16 mouse cellular contexts compared by ENCODE assay signal in the genomic region with DNA sequence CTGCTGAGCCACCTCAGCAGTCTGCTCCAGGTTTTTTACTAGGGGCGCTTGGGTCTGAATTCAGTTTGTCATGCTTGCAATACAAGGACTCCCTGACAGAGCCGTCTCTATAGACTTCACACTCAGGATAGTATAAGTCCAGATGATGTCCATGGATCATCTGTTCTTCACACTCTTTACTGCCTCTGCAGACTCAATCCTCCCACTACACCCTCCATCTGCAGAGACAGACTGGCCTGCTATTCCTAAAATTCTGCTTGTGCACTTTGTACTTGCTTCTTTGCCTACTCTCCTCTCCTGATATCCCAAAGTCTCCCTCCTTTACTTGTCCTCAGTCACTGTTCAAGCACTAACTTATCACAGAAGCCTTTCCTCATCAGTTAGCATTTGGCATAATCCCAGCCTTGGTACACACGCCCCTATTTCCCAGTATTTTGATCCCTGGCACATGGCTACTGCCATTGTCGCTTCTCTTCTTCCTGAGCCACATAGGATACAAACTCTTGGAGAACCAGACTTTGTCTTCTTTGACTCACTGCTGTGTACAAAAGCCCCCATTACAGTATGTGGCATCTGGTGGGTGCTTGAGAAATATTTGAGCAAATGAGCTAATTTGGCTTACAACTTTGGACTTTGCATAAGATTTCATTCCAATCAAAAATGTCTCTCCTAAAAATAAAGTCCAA.
"Had no signal": no experiment of that assay in that cellular context is flagged by ENCODE, and none has a peak within 500 bp of the region (broad histone marks: within the 10 kb centered on the region; RNA-seq: fewer than 3 reads in every experiment).

No protein-coding gene starts in this region.

- H3K9ac ChIP-seq: kidney, embryonic 15.5 days; limb, embryonic 13.5 days; liver, embryonic 14.5 days; neural tube, embryonic 13.5 days had no signal

- DNase-seq: kidney, adult 2 months; kidney, postnatal 14 days; layer of hippocampus, adult 9-11 months; layer of hippocampus, postnatal 36 days; left cerebral cortex, postnatal 4 days; lung, adult 18-20 months; lung, postnatal 10 days; lung, postnatal 4 days; retina, postnatal 1 day; right cerebral cortex, postnatal 25 days had no signal

- H3K4me1 ChIP-seq: kidney, embryonic 15.5 days; limb, embryonic 13.5 days had no signal

- H3K27me3 ChIP-seq: kidney, embryonic 15.5 days; limb, embryonic 13.5 days; neural tube, embryonic 13.5 days had no signal

- H3K27ac ChIP-seq: kidney, embryonic 15.5 days; limb, embryonic 13.5 days; liver, embryonic 14.5 days; midbrain, embryonic 10.5 days; neural tube, embryonic 13.5 days had no signal

- H3K4me2 ChIP-seq: kidney, embryonic 15.5 days; limb, embryonic 13.5 days; neural tube, embryonic 13.5 days had no signal

- H3K4me3 ChIP-seq: kidney, embryonic 15.5 days; limb, embryonic 13.5 days; midbrain, embryonic 10.5 days; myocyte; neural tube, embryonic 13.5 days had no signal

- H3K9me3 ChIP-seq: kidney, embryonic 15.5 days; limb, embryonic 13.5 days; midbrain, embryonic 10.5 days; neural tube, embryonic 13.5 days had no signal

- H3K36me3 ChIP-seq: kidney, embryonic 15.5 days; limb, embryonic 13.5 days; midbrain, embryonic 10.5 days; neural tube, embryonic 13.5 days had no signal
